Mouse (Mus musculus) embryonic facial prominence, embryonic 13.5 days (tissue): ENCODE data around the gene Nup93. TPM values are rescaled to one million over a fixed set of nuclear protein-coding genes. Genes with fewer than 3 reads are reported as not detected.

Experiments used
- microRNA counts: library from miRNA; unstranded; fragments of <30 nt; microRNA quantifications from one replicate; lab custom pipeline; 2016
- microRNA-seq: library from miRNA; unstranded; fragments of <30 nt; microRNA quantifications from one replicate; pipeline ENCODE4, GENCODE M21; 2016
- polyA plus RNA-seq: library from polyadenylated mRNA; unstranded; fragments of >200 nt; fragmentation: Nextera tagmentation; extraction: Ambion mirVana; gene quantifications from 2 replicates; pipeline ENCODE4 v1.2.1, GENCODE M21; 2015

Nup93 gene
- polyA plus RNA-seq, 1 experiment from 2014 or later: 88.8 TPM

MicroRNA genes within 50 kb of the gene (microRNA counts, 519-probe panel; counts per million panel counts)
- 3,212 counts per million, percentile 74 among the panel's probes with 10 or more counts for microRNA mmu-miR-138 (lab: Ali Mortazavi, UCI)

Small RNA genes lying within 50 kb of the gene (microRNA-seq; reads per million reads assigned to microRNA genes)
- gene Mir138-2: 150 reads per million, percentile 59 among the genes with 10 or more reads in this experiment

Other genes with a start within 250 kb of the Nup93 start
- 40.1 and 42.4 TPM in 2 replicates for gene Amfr, start 201.7 kb upstream of the Nup93 start, polyA plus RNA-seq
- gene Nudt21, start 177.5 kb upstream of the Nup93 start, polyA plus RNA-seq: 116 and 126 TPM in 2 replicates
- 15.6 and 18.1 TPM in 2 replicates for gene Ogfod1, start 177.4 kb upstream of the Nup93 start, polyA plus RNA-seq
- gene Bbs2, start 115.6 kb upstream of the Nup93 start, polyA plus RNA-seq: 16.0 and 16.3 TPM in 2 replicates
- not detected in 2 replicates for gene Mt4, start 77.4 kb upstream of the Nup93 start, polyA plus RNA-seq
- 0.58 and 1.1 TPM in 2 replicates for gene Mt3, start 62.0 kb upstream of the Nup93 start, polyA plus RNA-seq
- gene Mt2, start 41.9 kb upstream of the Nup93 start, polyA plus RNA-seq: 56.8 and 70.4 TPM in 2 replicates
- gene Mt1, start 35.5 kb upstream of the Nup93 start, polyA plus RNA-seq: 133 and 170 TPM in 2 replicates
- gene Slc12a3, start 114.6 kb downstream of the Nup93 start, polyA plus RNA-seq: 0.14 TPM in 1 of 2 replicates, not detected in the other
- 56.1 and 63.7 TPM in 2 replicates for gene Herpud1, start 171.9 kb downstream of the Nup93 start, polyA plus RNA-seq
- 0.34 and 0.37 TPM in 2 replicates for gene Nlrc5, start 219.8 kb downstream of the Nup93 start, polyA plus RNA-seq